Mouse (Mus musculus) cerebellum, adult 2 months (tissue): Measurements from ENCODE around the gene Pafah2.

Experiments
- CTCF ChIP-seq: fragments of 200-500 bp; IDR thresholded peaks from 2 replicates; pipeline ENCODE4 v1.5.1; 2011; ENCODE audit warnings: low read depth, mild to moderate bottlenecking, control low read depth, low read length, moderate library complexity, borderline replicate concordance; ENCODE audit not compliant: insufficient read depth
- POLR2A ChIP-seq: fragments of 200-500 bp; IDR thresholded peaks from 2 replicates; pipeline ENCODE4 v1.6.1; 2011; ENCODE audit warnings: low read length, control low read depth, borderline replicate concordance; ENCODE audit not compliant: insufficient read depth

- TF ChIP-seq CTCF = no peak
- peak; percentile 16; the same call in 1 of the 2 replicates for TF ChIP-seq POLR2A
Observed at GRCm38 (mm10) chr4:134450392-134451195, 54.5 kb downstream of the Pafah2 start.
